Mouse (Mus musculus): ENCODE measurements around the gene Alkbh2.

Alkbh2 gene

GRCm38 (mm10) chr5:114127374-114128349 lies at the start of gene Alkbh2:
Alkbh2 (minus strand) TSS chr5:114128218.
- DNase-seq (ENCODE audit: low spot score), result peak; percentile 80

GRCm38 (mm10) chr5:114176548-114177400 lies 48.8 kb upstream of the Alkbh2 start:
- no peak for DNase-seq (ENCODE audit: low spot score)

GRCm38 (mm10) chr5:114175596-114176171 lies 47.7 kb upstream of the Alkbh2 start:
- DNase-seq (ENCODE audit: low spot score), result peak; percentile 83

- no peak for DNase-seq (ENCODE audit: low spot score)
Observed at GRCm38 (mm10) chr5:114174639-114175038, 46.6 kb upstream of the Alkbh2 start.

- no peak for DNase-seq (ENCODE audit: low spot score)
Observed at GRCm38 (mm10) chr5:114173877-114174581, 46.0 kb upstream of the Alkbh2 start.

- DNase-seq (ENCODE audit: low spot score), result no peak
Observed at GRCm38 (mm10) chr5:114173458-114173857, 45.4 kb upstream of the Alkbh2 start.

- DNase-seq (ENCODE audit: low spot score), result no peak
Observed at GRCm38 (mm10) chr5:114172936-114173335, 44.9 kb upstream of the Alkbh2 start.

- no peak for DNase-seq (ENCODE audit: low spot score)
Observed at GRCm38 (mm10) chr5:114170345-114170744, 42.3 kb upstream of the Alkbh2 start.

GRCm38 (mm10) chr5:114163117-114163696 lies 35.2 kb upstream of the Alkbh2 start:
- DNase-seq (ENCODE audit: low spot score), result no peak

GRCm38 (mm10) chr5:114162106-114162815 lies 34.2 kb upstream of the Alkbh2 start:
- DNase-seq (ENCODE audit: low spot score), result no peak

- no peak for DNase-seq (ENCODE audit: low spot score)
Observed at GRCm38 (mm10) chr5:114161424-114161823, 33.4 kb upstream of the Alkbh2 start.

GRCm38 (mm10) chr5:114157236-114157635 lies 29.2 kb upstream of the Alkbh2 start:
- DNase-seq (ENCODE audit: low spot score), result no peak

- no peak for DNase-seq (ENCODE audit: low spot score)
Observed at GRCm38 (mm10) chr5:114155168-114155933, 27.3 kb upstream of the Alkbh2 start.

GRCm38 (mm10) chr5:114154765-114155164 lies 26.7 kb upstream of the Alkbh2 start:
- no peak for DNase-seq (ENCODE audit: low spot score)

- DNase-seq (ENCODE audit: low spot score), result no peak
Observed at GRCm38 (mm10) chr5:114153490-114153889, 25.5 kb upstream of the Alkbh2 start.

GRCm38 (mm10) chr5:114152359-114153092 lies 24.5 kb upstream of the Alkbh2 start:
- DNase-seq (ENCODE audit: low spot score), result no peak

- DNase-seq (ENCODE audit: low spot score), result no peak
Observed at GRCm38 (mm10) chr5:114147043-114147972, 19.3 kb upstream of the Alkbh2 start.

All from ovary, postnatal 10 days (tissue).